Mouse (Mus musculus) kidney, postnatal 25 days (tissue): ENCODE results near the gene Slco2a1.
A peak's percentile ranks its signal among the peaks of the same experiment; 100 is the strongest.

Experiments
- DNase-seq, 2 experiments: peaks; one replicate each; pipeline ENCODE4 v3.0.0; 2021; ENCODE audit warnings: mixed read lengths in 2 of 2

Slco2a1 gene

GRCm38 (mm10) chr9:102988462-102988861, at the start of gene Slco2a1:
Slco2a1 (plus strand) TSS chr9:102988712.
- peak; percentile 83 to 85 for DNase-seq

DNA sequence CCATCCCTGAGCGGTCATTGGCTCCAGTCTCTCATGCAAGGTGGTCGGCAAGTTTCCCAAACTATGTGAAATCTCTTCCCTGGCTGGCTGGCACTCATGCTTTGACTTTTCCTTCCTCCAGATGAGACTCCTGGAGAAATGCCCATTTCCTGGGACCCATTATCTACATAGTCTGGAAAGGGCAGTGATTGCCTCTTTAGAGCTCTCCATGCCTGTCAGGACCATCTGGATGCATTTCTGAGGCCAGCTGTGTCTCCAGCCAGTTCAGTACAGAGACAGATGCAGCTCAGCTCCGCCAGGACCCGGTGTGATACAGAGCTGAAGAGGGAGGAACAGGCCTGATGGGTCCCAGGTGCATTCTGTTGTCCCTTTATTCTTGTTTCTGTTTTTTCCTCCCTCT, 46.3 kb upstream of the Slco2a1 start:
- no peak for DNase-seq

DNA sequence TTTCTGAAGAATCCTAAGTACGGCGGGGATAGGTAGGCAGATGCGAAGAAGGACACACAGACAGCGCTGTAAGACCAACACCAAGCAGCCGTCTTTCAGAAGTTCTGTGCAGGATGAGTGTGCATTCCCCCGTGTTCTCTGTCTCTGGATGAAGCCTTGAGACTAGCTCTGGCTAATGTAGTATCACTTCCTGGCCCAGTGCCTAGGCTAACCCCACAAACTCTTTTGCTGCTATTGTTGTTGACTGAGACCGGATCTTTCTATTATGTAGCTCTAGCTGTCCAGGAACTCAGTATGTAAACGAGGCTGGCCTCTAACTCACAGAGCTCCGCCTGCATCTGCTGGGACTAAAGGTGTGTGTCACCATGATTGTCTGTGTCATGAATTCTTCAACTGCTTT, 43.6 kb upstream of the Slco2a1 start:
- DNase-seq = no peak

DNA sequence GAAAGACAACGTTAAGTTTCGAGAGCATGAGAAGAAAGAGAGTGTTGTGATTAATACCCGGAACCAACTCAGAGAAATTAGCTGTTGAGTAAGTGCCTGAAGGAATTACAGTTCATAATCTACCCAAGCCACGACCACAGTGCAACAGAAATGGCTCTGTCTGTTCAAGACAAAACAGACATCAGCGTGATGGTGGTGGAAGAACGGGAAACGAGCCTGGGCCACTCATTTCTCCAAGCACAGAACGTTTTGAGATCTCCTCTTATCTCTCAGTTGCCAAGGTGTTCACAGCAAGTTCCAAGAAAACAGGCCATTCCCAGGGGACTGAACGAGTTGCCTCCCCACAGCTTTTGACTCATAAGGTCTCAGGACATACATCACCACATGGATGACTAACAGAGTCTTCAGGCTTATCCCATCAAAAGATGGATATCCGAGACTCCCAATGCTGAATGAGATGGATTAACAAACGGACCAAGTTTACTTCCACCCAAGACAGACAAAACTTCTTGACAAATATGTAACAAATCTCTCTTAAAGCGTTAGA, 42.0 kb upstream of the Slco2a1 start:
- DNase-seq = no peak

GRCm38 (mm10) chr9:102948706-102949105, 39.8 kb upstream of the Slco2a1 start:
- no peak for DNase-seq

DNA sequence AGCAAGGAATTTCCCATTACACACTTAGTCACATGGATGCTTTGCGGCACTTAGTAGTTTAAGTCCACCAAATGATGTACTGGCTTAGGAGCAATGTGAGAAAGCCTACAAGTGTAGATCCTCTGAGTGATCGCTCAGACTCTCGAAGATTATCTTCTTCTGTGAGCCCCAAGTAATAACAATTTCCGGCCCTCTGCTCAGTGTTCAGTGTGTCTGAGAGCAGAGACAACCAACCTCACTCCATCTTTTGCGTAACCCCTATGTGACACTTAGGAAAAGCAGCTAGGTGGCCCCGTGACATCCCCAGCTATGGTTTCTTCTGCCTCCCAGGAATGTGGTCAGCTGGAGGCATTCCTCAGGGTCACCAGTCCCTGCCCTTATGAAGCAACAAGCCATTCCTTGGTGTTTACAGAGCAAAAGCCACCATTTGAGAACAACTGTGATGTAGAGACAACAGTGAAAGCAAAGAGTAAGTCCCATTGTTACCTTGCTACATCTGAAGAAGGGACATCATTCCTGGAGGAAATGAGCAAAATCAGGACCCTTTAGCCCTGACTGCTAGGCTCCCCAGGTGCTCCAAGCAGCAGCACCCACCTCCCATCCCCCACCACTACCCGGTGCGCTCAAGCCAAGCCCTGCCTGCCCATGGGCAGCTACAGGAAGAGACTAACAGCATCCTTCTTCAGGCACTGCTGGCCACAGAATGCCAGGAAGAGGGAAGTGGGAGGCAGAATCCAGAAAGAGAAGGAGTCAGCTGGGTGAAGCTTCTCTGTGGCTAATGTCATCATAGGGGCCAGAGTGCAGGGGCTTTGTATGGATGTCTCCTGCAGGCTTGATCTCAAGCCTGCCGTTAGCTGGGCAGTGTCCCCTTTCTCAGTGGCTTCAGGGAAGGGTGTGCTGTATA, 37.2 kb upstream of the Slco2a1 start:
- no peak for DNase-seq

GRCm38 (mm10) chr9:102955866-102956265, 32.6 kb upstream of the Slco2a1 start:
- DNase-seq = no peak

GRCm38 (mm10) chr9:102958703-102959102, 29.8 kb upstream of the Slco2a1 start:
- no peak for DNase-seq

GRCm38 (mm10) chr9:102961356-102962092, 27.0 kb upstream of the Slco2a1 start:
- no peak for DNase-seq

DNA sequence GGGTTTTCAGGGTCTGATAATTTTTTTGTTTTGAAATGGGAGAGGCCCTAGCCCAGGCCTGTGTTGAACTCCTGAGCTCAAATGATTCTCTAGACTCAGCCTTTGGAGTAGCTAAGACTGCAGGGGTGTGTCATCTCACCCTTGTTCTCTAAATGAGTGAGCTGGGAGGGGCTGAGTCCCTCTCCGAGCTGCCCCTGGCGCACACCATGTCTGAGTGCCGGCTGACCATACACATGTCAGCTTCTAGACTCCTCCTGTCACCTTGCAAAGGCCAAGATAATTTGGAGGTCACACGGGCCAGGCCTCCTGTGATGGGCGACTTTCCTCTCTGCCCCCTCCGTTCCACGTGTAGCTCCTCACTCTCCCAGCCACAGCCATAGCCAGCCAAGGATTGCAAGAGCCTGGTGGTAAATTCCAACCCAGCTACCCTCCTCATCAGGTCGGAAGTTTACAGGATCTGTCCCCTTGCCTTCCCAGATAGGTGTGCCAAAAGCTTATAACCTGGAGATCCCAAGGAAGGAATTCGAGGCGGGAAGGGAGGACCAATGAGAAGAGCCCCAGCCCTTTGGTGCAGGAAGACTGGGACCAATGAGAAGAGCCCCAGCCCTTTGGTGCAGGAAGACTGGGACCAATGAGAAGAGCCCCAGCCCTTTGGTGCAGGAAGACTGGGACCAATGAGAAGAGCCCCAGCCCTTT, 26.3 kb upstream of the Slco2a1 start:
- no peak for DNase-seq

- no peak for DNase-seq
These were observed 25.2 kb upstream of the Slco2a1 start for GRCm38 (mm10) chr9:102963321-102963720.

GRCm38 (mm10) chr9:102964644-102965043, 23.9 kb upstream of the Slco2a1 start:
- DNase-seq = no peak

- DNase-seq = no peak
These were observed 16.0 kb upstream of the Slco2a1 start for GRCm38 (mm10) chr9:102972393-102973050.

GRCm38 (mm10) chr9:102975887-102976286, 12.6 kb upstream of the Slco2a1 start:
- DNase-seq = no peak

DNA sequence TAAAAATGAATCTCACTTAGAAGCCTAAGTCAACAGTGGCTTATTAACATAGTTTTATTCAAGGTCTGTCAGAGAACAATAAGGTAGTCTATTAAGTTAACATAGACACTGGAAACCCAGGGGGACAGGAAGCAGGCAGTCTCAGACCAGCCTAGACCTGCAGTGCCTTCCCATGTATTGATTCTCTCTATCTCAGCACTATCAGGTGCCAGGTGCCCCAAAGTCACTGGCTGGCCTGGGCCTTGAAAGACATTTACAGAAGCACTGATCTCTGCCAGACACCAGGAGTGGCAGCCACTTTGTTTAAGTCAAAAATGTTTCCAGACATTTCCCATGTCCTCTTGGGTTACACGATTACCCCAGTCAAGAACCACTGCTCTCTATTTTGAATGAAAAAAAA, 11.4 kb upstream of the Slco2a1 start:
- no peak for DNase-seq

GRCm38 (mm10) chr9:102977791-102978492, 10.6 kb upstream of the Slco2a1 start:
- DNase-seq = peak; percentile 56 to 76

GRCm38 (mm10) chr9:102979011-102979700, 9.4 kb upstream of the Slco2a1 start:
- DNase-seq = no peak

DNA sequence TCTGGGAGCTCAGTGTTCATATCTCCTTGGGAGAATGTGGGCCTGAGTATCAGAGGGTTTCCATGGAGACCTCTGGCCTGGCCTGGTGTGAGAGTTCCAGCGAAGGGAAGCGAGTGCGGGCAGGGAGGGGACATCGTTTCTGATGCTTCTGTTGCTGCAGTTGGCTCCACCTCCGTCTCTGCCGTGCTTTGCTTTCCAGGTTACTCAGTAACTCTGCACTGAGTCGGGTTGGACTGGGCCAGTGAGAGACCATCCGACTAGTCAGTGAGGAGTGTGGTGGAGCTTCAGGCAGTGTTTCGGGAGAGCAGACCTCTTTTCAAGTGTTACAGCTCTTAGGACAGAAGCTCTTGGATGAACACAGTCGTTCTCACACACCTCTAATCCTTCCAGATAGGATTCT, 8.6 kb upstream of the Slco2a1 start:
- peak; percentile 51 to 71 for DNase-seq

- DNase-seq = no peak
These were observed 8.1 kb upstream of the Slco2a1 start for GRCm38 (mm10) chr9:102980420-102980819.

DNA sequence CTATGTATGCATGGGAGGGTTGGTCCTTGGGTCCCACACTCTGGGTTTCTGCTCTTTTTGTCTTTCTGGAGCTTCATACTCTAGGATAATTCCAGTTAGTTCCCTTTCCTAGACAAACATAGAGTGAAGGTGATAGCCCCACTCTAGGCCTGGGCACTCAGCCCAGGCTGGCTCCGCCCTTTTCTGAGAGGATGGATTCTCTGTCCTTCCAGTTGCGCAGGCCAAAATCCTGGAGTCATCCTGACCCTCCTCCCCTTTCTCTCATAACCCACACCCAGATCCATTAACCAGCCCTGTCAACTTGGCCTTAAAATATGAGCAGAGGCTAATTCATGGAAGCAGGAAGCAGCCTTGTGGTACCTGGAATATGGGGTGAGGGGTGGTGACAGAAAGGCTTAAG, 6.7 kb upstream of the Slco2a1 start:
- no peak for DNase-seq

DNA sequence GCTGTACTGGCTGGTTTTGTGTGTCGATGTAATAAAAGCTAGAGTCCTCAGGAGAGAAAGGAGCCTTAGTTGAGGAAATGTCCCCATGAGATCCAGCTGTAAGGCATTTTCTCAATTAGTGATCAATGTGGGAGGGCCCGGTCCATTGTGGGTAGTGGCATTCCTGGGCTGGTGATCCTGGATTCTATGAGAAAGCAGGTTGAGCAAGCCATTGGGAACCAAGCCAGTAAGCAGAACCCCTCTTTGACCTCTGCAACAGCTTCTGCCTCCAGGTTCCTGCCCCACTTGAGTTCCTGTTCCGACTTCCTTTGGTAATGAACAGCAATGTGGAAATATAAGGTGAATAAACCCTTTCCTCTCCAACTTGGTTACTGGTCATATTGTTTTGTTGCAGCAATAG, 6.1 kb upstream of the Slco2a1 start:
- no peak for DNase-seq
